Mouse (Mus musculus): ENCODE data around the gene Zwint. TPM values are rescaled to one million over a fixed set of nuclear protein-coding genes. Genes with fewer than 3 reads are reported as not detected.

The Zwint gene
- polyA plus RNA-seq, 1 experiment = 9.2 TPM

DNA sequence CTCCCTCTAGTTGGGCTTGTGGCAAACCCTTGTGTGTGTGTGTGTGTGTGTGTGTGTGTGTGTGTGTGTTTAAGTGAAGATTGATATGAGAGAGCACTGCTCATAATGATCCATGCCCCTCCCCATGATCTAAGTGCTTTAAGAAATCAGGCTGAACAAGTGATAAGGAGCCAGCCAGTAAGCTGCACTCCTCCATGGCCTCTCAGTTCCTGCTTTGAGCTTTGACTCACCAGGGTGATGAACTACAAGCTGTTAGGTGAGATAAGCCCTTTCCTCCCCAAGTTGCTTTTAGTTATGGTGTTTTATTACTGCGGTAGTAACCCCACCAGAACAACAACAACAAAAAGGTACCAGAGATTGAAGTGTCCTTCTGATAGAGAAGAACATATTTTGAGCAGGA, 21.9 kb downstream of the Zwint start:
- peaks cover 2% of the 10 kb centered on the region; the same call in 1 of the 2 replicates for H3K36me3 ChIP-seq (ENCODE audit: control insufficient read depth, insufficient read depth, low read length)
- no peak overlapping the region for H3K27ac ChIP-seq (ENCODE audit: insufficient read depth, low read depth, low read length)
- H3K4me1 ChIP-seq (ENCODE audit: control insufficient read depth, insufficient read depth, insufficient read length, low read length) = no peaks in the 10 kb centered on the region
- H3K27me3 ChIP-seq (ENCODE audit: control insufficient read depth, insufficient read depth, low read length) = no peaks in the 10 kb centered on the region
- 45% methylated on average over 1 of the region's 1 CpGs for WGBS
- no peak overlapping the region for H3K4me3 ChIP-seq (ENCODE audit: low read depth, low read length)
- TF ChIP-seq CTCF (IDR thresholded peaks at IDR 0.05; ENCODE audit: extremely low read depth, insufficient read length, insufficient replicate concordance, low read depth, low read length) (no peak), POLR2A (IDR thresholded peaks at IDR 0.05; ENCODE audit: low read depth, low read length) (no peak)

DNA sequence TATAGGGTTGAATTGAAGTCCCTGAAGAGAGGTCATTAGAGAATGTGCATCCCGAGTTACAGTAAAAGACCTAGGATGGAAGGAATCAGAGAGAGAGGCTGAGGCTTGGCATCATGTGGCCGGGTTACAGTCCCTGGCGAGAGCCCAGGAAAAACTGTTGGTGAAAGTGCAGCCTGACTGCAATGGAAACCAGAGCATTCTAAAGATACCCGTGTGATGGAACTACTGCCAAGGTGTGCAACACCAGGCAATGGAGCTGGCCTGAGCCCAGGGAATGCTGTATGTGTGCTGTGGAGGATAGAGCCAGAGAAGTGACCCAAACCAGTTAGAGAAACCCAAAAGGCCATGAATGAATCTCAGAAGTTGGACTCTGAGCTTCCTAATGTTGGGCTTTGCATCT, 24.4 kb downstream of the Zwint start:
- 77% methylated on average over 4 of the region's 4 CpGs for WGBS
- no peak for TF ChIP-seq CTCF (IDR thresholded peaks at IDR 0.05; ENCODE audit: extremely low read depth, insufficient read length, insufficient replicate concordance, low read depth, low read length)
- TF ChIP-seq POLR2A (IDR thresholded peaks at IDR 0.05; ENCODE audit: low read depth, low read length) = no peak
- Histone ChIP-seq H3K27me3 (ENCODE audit: control insufficient read depth, insufficient read depth, low read length) (no peaks in the 10 kb centered on the region), H3K27ac (ENCODE audit: insufficient read depth, low read depth, low read length) (no peak overlapping the region), H3K4me1 (ENCODE audit: control insufficient read depth, insufficient read depth, insufficient read length, low read length) (no peaks in the 10 kb centered on the region), H3K4me3 (ENCODE audit: low read depth, low read length) (no peak overlapping the region), H3K36me3 (ENCODE audit: control insufficient read depth, insufficient read depth, low read length) (peaks cover 2% of the 10 kb centered on the region; the same call in 1 of the 2 replicates)

GRCm38 (mm10) chr10:72701092-72701491, 46.4 kb downstream of the Zwint start:
- no peak for TF ChIP-seq POLR2A (IDR thresholded peaks at IDR 0.05; ENCODE audit: low read depth, low read length)
- no peak for TF ChIP-seq CTCF (IDR thresholded peaks at IDR 0.05; ENCODE audit: extremely low read depth, insufficient read length, insufficient replicate concordance, low read depth, low read length)
- H3K27ac ChIP-seq (ENCODE audit: insufficient read depth, low read depth, low read length) = no peak overlapping the region
- H3K4me3 ChIP-seq (ENCODE audit: low read depth, low read length) = no peak overlapping the region
- H3K4me1 ChIP-seq (ENCODE audit: control insufficient read depth, insufficient read depth, insufficient read length, low read length) = no peaks in the 10 kb centered on the region
- WGBS = 73% methylated on average over 5 of the region's 5 CpGs
- H3K36me3 ChIP-seq (ENCODE audit: control insufficient read depth, insufficient read depth, low read length) = no peaks in the 10 kb centered on the region
- no peaks in the 10 kb centered on the region for H3K27me3 ChIP-seq (ENCODE audit: control insufficient read depth, insufficient read depth, low read length)

GRCm38 (mm10) chr10:72713754-72714153, 59.1 kb downstream of the Zwint start:
- Histone ChIP-seq H3K4me3 (ENCODE audit: low read depth, low read length) (no peak overlapping the region), H3K27me3 (ENCODE audit: control insufficient read depth, insufficient read depth, low read length) (no peaks in the 10 kb centered on the region), H3K36me3 (ENCODE audit: control insufficient read depth, insufficient read depth, low read length) (no peaks in the 10 kb centered on the region), H3K27ac (ENCODE audit: insufficient read depth, low read depth, low read length) (no peak overlapping the region), H3K4me1 (ENCODE audit: control insufficient read depth, insufficient read depth, insufficient read length, low read length) (no peaks in the 10 kb centered on the region)
- WGBS = 63% methylated on average over 2 of the region's 2 CpGs
- no peak for TF ChIP-seq POLR2A (IDR thresholded peaks at IDR 0.05; ENCODE audit: low read depth, low read length)
- no peak for TF ChIP-seq CTCF (IDR thresholded peaks at IDR 0.05; ENCODE audit: extremely low read depth, insufficient read length, insufficient replicate concordance, low read depth, low read length)

Measured in small intestine, adult 2 months (tissue).